Mouse (Mus musculus): ENCODE measurements around the gene Smoc1.
A peak's percentile ranks its signal among the peaks of the same experiment; 100 is the strongest.

Gene Smoc1

DNA sequence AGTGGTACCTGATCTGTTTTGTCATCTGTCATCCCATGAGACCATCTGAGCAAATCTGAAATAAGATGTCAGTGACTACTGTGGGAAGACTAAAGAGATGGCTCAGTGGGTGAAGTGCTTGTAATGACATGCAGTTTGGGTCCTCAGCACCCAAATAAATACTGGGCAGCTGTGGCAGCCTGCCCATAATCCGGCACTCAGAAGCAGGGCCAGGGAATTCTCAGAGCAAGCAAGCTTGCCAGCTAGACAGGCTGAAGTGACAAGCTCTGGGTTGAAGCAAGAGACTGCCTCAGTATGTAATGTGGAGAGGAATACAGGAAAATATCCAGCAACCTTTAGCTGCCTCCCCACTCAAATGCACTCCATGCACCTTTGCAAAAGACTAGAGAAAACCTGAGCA, 58.6 kb downstream of the Smoc1 start:
- no peak for DNase-seq

GRCm38 (mm10) chr12:81088131-81088530, 61.5 kb downstream of the Smoc1 start:
- DNase-seq = no peak

- no peak for DNase-seq
Measured at GRCm38 (mm10) chr12:81091641-81092040, 65.0 kb downstream of the Smoc1 start.

GRCm38 (mm10) chr12:81092641-81093040, 66.0 kb downstream of the Smoc1 start:
- no peak for DNase-seq

- DNase-seq = no peak
Measured at GRCm38 (mm10) chr12:81093211-81093610, 66.6 kb downstream of the Smoc1 start.

GRCm38 (mm10) chr12:81094766-81095405, 68.3 kb downstream of the Smoc1 start:
- DNase-seq = no peak

GRCm38 (mm10) chr12:81097267-81097666, 70.7 kb downstream of the Smoc1 start:
- no peak for DNase-seq

- DNase-seq = no peak
Measured at GRCm38 (mm10) chr12:81097738-81098137, 71.1 kb downstream of the Smoc1 start.

- no peak for DNase-seq
Measured at GRCm38 (mm10) chr12:81099161-81099560, 72.6 kb downstream of the Smoc1 start.

GRCm38 (mm10) chr12:81101691-81102090, 75.1 kb downstream of the Smoc1 start:
- no peak for DNase-seq

DNA sequence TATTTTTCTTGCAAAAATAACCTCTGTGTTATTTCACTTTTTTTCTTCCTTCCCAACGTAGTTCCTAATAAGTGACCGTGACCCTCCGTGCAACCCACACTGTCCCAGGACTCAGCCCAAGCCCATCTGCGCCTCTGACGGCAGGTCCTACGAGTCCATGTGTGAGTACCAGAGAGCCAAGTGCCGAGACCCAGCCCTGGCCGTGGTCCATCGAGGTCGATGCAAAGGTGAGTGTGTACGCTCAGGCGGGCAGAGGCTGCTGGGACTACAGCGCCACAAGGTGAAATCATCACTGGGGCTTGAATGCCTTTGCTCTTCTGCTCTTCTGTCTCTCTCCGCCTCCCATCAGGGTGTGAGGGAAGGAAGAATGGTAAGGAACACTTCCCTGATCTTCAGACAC, 77.9 kb downstream of the Smoc1 start:
- DNase-seq = no peak

DNA sequence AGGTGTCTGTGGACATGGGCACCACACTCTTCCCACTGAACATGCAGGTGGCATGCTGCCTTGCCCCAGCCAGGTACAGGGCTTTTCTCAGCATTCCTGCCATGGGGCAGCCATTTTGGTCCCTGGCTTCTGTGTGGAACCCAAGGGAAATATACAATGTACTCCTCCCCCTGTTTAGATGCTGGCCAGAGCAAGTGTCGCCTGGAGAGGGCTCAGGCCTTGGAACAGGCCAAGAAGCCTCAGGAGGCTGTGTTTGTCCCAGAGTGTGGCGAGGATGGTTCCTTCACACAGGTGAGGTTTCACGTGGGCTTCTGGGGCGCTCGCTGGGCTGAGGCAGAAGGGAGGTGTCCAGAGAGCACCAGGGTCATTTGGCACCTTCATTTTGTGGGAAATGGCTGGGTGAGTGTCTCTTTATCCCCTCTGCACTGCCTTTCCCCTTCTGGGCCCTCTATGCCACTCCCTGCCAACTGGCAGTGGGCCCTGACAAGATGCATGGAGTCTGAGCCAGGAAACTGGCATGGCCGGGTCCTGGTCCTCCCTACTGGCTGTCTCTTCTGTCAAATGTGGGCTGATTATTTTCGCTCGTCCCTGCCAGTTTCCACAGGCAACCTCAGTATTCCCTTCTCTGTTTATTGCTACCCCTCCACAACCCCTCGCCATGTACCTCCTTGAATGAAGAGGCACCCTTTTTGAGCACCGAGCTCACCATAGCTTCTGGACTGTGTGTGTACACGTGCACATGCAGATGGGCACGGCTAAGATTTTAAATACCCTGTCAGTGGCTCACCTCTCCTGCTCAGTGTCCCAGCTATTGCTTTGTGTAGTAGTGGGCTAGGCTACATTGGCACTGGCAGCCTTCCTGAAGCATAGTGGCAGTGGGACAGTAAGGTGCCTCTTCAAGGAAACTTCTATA, 79.4 kb downstream of the Smoc1 start:
- no peak for DNase-seq

- no peak for DNase-seq
Measured at GRCm38 (mm10) chr12:81107278-81108100, 80.9 kb downstream of the Smoc1 start.

DNA sequence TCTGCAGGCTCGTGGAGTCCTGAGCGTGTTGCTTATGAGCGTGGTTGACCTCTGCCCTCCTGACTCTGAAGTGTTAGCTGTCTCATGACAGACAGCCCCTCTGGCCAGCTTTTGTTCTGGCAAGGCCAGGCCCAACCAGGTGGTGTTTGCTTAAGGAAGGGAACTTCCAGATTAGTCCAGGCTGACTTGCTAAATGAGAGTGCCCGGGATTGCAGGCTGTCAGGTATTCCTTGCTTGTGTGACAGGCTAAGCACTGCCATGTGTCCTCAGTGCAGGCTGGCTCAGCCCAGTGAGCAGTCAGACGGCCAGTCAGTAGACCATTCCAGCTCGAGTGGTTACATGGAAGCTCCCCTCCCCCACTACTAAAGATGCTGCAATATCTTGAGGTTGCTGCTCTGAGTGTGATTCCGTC, 82.0 kb downstream of the Smoc1 start:
- peak; percentile 5 to 59 for DNase-seq

DNA sequence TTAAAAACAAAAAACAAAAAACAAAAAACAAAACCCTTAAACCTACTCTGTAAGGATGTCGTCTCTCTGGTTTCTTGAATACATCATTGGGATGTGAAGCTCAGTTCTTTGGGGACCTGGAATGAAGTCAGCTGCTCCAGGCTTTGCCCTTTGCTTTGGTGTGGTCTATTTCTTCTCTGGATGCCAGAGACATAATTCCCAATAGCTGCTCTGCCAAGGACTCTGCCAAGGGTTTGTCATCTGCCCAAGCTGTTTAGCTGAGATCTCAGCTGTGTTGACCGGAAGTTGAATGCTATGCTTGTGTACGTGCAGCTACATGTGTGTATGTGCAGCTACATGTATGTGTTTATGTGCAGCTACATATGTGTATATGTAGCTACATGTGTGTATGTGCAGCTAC, 83.4 kb downstream of the Smoc1 start:
- DNase-seq = no peak

DNA sequence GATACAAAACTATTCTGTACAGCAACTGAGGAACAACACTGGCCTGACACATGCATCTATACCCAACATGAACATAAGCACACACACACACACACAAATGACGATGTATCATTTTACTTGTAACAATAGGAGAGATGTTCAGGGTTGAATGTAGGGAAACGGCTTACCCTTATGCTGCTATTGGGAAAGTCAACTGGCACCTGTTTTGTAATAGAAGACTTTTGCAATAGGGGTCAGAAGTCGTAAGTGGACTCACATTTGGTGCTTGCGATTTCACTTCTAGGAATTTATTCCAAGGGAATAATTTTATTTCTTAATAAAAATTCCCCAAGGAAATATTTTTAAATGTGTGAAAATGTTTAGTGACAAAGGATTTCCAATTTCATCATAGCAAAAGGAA, 85.7 kb downstream of the Smoc1 start:
- DNase-seq = no peak

DNA sequence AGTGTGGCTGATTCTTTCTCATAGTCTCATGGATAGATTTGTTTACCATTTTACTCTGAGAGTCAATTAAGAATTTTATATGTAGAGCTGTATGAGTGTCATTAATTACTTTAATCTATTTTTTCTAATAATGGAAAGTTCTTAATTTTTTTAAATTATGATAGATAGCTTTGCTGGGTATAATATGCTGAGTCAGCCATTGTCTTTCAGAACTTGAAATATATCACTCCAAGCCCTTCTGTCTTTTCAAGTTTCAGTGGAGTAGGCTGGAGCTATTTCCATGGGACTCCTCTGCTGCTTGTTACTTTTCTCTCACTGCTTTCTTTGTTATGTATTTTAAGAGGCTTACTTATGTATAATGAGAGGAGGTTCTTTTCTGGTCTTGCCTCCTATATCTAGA, 93.7 kb downstream of the Smoc1 start:
- DNase-seq = no peak

DNA sequence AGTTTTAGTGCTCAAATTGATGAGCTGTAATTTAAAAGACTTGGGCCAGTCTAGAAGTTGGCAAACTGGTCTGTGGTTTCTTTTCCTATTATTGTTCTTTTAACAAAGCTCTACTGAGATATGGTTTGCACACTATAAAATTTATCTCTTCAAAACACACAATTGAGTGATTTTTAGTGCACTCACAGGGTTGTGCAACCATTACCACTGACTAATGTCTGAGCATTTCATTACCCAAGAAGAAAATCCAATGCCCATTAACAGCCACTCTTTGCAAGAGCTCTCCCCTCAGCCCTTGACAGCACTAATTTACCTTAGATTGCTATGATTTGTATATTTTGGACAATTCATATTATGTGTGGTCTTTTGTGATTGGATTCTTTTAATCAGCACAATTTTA, 97.2 kb downstream of the Smoc1 start:
- no peak for DNase-seq

DNA sequence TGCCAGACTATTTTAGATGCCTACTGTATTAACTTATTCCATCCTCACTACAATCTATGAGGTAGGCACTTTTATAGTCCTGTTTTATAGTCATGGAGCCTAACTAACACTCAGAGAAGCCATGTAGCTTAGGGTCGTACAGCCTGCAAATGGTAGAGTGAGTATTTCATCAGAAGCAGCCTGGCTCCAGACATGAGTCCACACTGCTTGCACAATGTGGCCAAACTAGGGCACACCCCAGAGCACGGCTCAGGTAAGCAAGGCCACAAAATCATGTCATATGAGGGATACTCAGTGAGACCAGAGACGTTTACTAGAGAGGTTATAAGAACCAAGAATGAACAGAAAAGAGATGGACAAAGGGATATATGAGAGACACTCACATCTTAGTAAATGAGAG, 100.2 kb downstream of the Smoc1 start:
- no peak for DNase-seq

DNA sequence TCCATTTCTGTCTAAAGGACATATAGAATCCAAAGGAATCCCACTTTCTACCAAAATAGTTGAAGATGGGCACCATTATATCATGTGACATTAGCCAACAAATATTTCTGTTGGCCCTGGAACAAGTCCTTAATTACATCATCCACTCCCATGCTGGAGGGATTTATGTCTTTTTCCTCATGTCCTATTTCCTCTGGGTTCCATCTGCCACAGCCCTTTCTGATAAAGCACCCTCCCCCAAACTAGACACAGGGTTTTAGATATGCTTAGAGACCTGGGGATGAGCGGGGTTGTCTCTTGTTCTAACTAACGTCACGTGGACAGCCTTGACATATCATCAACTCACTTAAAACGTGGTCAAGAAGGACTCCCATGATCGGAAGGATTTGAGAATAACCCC, 102.1 kb downstream of the Smoc1 start:
- no peak for DNase-seq

GRCm38 (mm10) chr12:81130692-81131091, 104.1 kb downstream of the Smoc1 start:
- DNase-seq = no peak

DNA sequence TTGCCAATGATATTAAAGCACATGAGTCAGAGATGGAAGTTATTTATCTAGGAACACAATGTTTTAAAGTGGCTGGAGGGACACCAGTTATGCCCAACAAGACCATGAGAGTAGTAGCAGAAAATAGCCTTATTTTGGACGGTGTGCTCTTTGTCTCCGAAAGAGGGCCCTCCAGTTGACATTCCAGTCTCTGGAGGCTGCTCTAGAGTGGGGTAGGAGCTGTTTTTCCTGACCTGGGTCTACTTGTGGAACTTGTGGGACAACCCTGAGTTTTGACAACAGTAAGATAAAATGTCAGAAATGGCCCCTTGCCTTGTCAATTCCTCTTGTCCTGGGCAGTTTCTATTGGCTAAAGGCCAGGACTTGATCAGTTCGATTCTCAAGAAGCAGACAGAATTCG, 104.5 kb downstream of the Smoc1 start:
- DNase-seq = no peak

- DNase-seq = no peak
Measured at GRCm38 (mm10) chr12:81133055-81133665, 106.6 kb downstream of the Smoc1 start.
